Mouse (Mus musculus) layer of hippocampus, postnatal 10 days (tissue): ENCODE measurements around the gene Ankrd22. TPM values are rescaled to one million over a fixed set of nuclear protein-coding genes. Genes with fewer than 3 reads are reported as not detected.

Source experiments
- DNase-seq, 2 experiments: peaks; one replicate each; pipeline ENCODE4 v3.0.0; 2021; ENCODE audit warnings: low spot score in 2 of 2
- total RNA-seq, 2 experiments: library from RNA; stranded (reverse); gene quantifications; 2 replicates each; pipeline ENCODE4 v1.2.3; 2021

Ankrd22 gene
- total RNA-seq, 2 experiments from 2014 or later = 0.11 TPM; not detected in 1

- DNase-seq = no peak
Observed at GRCm38 (mm10) chr19:34095381-34095780, 70.5 kb downstream of the Ankrd22 start.

- DNase-seq = no peak
Observed at GRCm38 (mm10) chr19:34089011-34089680, 76.7 kb downstream of the Ankrd22 start.

GRCm38 (mm10) chr19:34078130-34078529 is 87.7 kb downstream of the Ankrd22 start:
- DNase-seq = no peak

- DNase-seq = no peak
Observed at GRCm38 (mm10) chr19:34074239-34074638, 91.6 kb downstream of the Ankrd22 start.

Other genes with a start within 250 kb of the Ankrd22 start
- gene Lipf, start 204.9 kb downstream of the Ankrd22 start, total RNA-seq = not detected
- gene Lipk, start 157.8 kb downstream of the Ankrd22 start, total RNA-seq = not detected
- not detected for gene Lipn, start 98.7 kb downstream of the Ankrd22 start, total RNA-seq
- gene Lipm, start 65.1 kb downstream of the Ankrd22 start, total RNA-seq = under 1 TPM; 0.20 to 0.48 TPM
- gene Stambpl1, start 26.2 kb upstream of the Ankrd22 start, total RNA-seq = 10 to 100 TPM; 17.3 to 23.0 TPM
- gene Acta2, start 89.5 kb upstream of the Ankrd22 start, total RNA-seq = 10 to 100 TPM; 16.2 to 21.5 TPM
- 1 to 10 TPM in 1 of 2 experiments, not detected in 1; 1.2 TPM for gene Fas, start 124.6 kb upstream of the Ankrd22 start, total RNA-seq